27 mouse cellular contexts compared by ENCODE assay signal in the genomic region with DNA sequence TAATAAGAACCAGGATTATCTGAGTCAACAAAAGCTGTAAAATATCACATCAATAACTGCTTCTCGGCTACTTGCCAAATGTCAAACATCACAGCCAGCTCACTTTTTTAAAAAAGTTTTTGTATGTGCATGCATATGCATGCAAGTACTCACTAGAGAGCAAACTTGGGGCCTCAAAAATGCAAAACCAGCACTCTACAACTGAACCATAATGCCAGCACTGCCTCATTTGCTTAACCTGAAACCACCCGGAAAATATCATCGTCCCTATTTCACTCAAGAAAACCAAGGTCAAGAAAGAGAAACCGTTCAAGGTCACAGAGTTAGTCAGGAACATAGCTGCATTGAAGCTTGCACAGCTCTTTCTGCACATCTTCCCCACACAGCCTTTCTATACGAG. TPM values are rescaled to one million over a fixed set of nuclear protein-coding genes. Genes with fewer than 3 reads are reported as not detected.
"Had no signal": no experiment of that assay in that cellular context is flagged by ENCODE, and none has a peak within 500 bp of the region (broad histone marks: within the 10 kb centered on the region; RNA-seq: fewer than 3 reads in every experiment).

No protein-coding gene starts in this region.

- H3K27ac ChIP-seq: embryonic facial prominence, embryonic 10.5 days; embryonic facial prominence, embryonic 12.5 days; embryonic facial prominence, embryonic 13.5 days; embryonic facial prominence, embryonic 15.5 days; forebrain, embryonic 10.5 days; forebrain, embryonic 12.5 days; forebrain, embryonic 13.5 days; forebrain, embryonic 15.5 days had no signal

- DNase-seq: cerebellum, adult 8-10 months; cerebellum, adult 9-10 months; cerebellum, adult 9-11 months; cerebellum, postnatal 10 days; cerebellum, postnatal 14 days; cerebellum, postnatal 25 days; cerebellum, postnatal 36 days; embryo, embryonic 11 days; forebrain, postnatal 0 days; gastrocnemius, adult 2 months; gastrocnemius, postnatal 10 days; gastrocnemius, postnatal 14 days; gastrocnemius, postnatal 25 days; gastrocnemius, postnatal 36 days; heart, adult 18-20 months; heart, adult 2 months had no signal

- H3K4me3 ChIP-seq: embryonic facial prominence, embryonic 10.5 days; embryonic facial prominence, embryonic 12.5 days; embryonic facial prominence, embryonic 13.5 days; embryonic facial prominence, embryonic 15.5 days; erythroblast, embryonic 14.5 days; forebrain, embryonic 10.5 days; forebrain, embryonic 12.5 days; forebrain, embryonic 13.5 days; forebrain, embryonic 15.5 days; gastrocnemius, adult 2 months; heart, adult 2 months had no signal

- H3K27me3 ChIP-seq: embryonic facial prominence, embryonic 12.5 days; embryonic facial prominence, embryonic 13.5 days; embryonic facial prominence, embryonic 15.5 days; forebrain, embryonic 12.5 days; forebrain, embryonic 13.5 days; forebrain, embryonic 15.5 days had no signal

- ATAC-seq: forebrain, embryonic 13.5 days; forebrain, embryonic 14.5 days; forebrain, embryonic 15.5 days; forebrain, embryonic 16.5 days; forebrain, postnatal 0 days had no signal

- H3K4me2 ChIP-seq: embryonic facial prominence, embryonic 12.5 days; embryonic facial prominence, embryonic 13.5 days; embryonic facial prominence, embryonic 15.5 days; forebrain, embryonic 12.5 days; forebrain, embryonic 13.5 days; forebrain, embryonic 15.5 days had no signal

- H3K9me3 ChIP-seq: embryonic facial prominence, embryonic 10.5 days; embryonic facial prominence, embryonic 12.5 days; embryonic facial prominence, embryonic 13.5 days; embryonic facial prominence, embryonic 15.5 days; forebrain, embryonic 10.5 days; forebrain, embryonic 12.5 days; forebrain, embryonic 13.5 days; forebrain, embryonic 15.5 days had no signal

- H3K9ac ChIP-seq: embryonic facial prominence, embryonic 12.5 days; embryonic facial prominence, embryonic 13.5 days; embryonic facial prominence, embryonic 15.5 days; forebrain, embryonic 12.5 days; forebrain, embryonic 13.5 days; forebrain, embryonic 15.5 days; forebrain, postnatal 0 days had no signal

- H3K4me1 ChIP-seq: embryonic facial prominence, embryonic 10.5 days; embryonic facial prominence, embryonic 12.5 days; embryonic facial prominence, embryonic 13.5 days; embryonic facial prominence, embryonic 15.5 days; forebrain, embryonic 10.5 days; forebrain, embryonic 12.5 days; forebrain, embryonic 13.5 days; forebrain, embryonic 15.5 days had no signal

RNA-seq across cellular contexts. Expression of a gene that starts 48.7 kb away (rescaled TPM):
- polyA plus RNA-seq: erythroblast, embryonic 14.5 days had no signal
